Mouse (Mus musculus) kidney, adult 8-10 months (tissue): Measurements from ENCODE around the gene Cd40.
A peak's percentile ranks its signal among the peaks of the same experiment; 100 is the strongest.

ENCODE experiments used
- DNase-seq, 2 experiments: peaks; one replicate each; pipeline ENCODE4 v3.0.0; 2022

The Cd40 gene

DNA sequence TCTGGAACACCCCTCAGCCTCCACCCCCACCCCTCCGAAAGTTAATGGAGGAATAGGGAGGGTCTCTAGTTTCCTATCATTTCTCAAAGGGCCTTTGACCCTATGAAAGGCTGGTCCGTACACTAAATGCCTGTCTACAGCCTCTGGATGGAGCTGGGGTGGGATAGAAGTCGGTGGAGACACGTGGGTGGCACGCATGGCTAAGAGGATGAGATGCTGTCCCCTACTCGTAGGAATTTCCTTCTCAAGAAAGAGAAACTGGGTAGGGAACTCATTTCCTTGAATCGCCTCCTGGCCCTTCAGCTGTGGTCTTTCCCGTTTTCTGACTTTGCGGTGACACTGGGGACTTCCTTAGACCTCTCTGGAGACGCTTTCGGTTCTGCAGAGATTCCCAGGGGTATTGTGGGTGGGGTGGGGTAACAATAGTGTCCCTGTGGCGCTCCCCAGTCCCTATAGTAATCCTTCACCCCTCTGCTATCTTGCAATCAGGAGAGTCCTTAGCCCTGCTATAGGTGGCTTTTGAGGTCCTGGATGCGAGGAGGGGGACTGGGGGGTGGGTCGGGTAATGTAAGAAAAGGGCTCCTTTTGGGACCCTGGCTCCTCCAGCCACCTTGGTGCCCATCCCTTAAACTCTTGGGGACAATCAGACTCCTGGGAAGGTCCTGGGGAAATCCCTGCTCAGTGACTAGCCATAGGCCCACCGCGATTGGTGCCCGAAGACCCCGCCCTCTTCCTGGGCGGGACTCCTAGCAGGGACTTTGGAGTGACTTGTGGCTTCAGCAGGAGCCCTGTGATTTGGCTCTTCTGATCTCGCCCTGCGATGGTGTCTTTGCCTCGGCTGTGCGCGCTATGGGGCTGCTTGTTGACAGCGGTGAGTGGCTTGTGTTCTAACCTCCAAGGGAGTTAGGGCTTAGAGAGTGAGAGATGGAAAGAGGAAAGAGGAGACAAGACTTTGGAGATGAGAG lies at the start of gene Cd40:
Cd40 (plus strand) TSS at position 740 of the 965 bp plus-strand sequence.
- peak; percentile 74 to 75 for DNase-seq

DNA sequence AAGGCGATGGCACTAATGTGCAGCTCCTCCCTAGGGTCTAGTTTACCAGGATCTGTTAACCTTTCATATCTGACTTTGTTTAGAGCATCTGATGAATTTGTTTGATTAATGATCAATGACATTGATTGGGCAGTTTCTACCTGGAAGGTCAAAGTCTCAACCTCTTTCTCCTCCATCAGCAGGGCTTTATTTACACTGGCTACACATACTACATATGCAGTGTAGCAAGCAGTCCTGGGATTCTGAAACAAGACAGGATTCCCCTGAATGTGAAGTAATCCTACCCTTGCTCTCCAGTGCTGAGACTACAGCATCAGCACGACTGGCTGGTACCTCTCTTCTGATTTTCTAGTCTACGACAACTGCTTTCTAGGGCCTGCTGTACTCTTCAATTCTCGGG lies 48.6 kb upstream of the Cd40 start:
- no peak for DNase-seq

DNA sequence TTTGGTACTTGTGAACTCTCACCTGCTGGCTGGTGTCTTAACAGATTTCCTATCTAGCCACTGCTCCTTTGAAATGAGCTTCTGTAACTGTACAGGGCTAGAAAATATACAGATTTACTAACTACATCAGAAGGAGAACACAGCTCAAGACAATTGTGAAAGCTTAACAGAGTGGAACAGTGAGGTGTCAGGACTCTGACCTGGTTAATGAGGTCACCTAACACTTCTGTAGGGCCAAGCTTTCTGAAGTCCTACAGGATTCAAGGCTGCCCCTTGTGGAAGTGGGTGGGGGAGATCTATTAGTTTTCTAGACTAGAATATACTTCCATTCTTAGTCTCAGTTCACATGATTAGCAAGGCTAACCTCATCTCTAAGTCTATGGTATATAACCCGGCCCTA lies 47.4 kb upstream of the Cd40 start:
- DNase-seq: peak; percentile 19 to 24

DNA sequence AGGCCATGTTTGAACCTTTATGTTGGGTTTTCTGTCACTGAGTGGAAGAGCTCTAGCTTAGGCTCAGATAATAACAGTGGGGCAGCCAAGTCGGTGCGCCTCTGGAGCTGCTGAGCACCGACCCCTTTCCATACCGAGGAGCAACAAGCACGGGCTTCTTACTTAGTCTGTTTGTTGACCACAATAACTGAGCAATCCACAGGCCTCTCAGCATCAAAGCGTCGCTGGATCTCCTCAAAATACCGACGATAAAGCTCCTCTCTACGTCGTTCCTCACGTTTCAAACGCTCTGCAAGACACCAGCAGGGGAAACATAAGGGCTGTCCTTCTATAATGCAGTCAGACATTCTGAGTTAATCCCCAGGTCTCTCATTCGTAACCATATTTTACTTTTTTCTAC lies 46.3 kb upstream of the Cd40 start:
- DNase-seq: no peak

DNA sequence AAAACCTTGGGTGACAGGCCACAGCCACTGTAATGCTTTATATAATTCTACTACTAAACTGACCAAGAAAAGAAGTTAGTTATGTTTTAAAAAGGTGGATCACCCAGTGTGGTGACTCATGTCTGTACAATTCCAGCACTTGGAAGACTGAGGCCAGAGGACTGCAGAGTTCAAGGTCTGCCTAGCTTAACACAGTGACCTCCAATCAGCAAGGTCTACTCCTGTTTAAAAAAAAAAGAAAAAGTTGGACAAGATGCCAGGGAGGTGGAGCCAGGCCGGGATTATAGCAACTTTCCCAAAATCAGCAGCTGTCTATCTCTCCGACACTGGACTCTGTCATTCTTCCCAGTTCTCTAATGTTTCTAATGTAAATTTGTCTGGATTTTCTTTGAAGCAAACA lies 45.8 kb upstream of the Cd40 start:
- peak; percentile 67 to 75 for DNase-seq

GRCm38 (mm10) chr2:165010351-165010750 lies 45.1 kb upstream of the Cd40 start:
- no peak for DNase-seq

DNA sequence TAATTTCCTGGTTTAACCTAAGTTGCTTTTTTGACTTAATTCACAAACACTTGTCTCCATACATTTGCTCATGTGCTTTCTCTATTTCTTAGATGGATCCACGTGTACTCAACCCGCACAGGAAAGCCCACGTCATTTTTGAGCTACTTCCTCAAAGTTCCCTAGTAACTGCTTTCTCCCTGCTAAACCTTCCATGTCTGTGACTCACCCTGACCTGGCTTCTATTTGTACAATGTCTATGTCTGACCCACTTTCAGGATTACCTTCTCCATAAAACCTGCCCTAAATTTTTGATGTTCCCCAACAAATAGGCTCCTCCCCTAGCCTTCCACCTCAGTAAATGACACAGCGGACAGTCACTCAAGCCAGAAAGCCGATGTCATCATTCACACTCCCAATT lies 40.5 kb upstream of the Cd40 start:
- no peak for DNase-seq

- no peak for DNase-seq
Observed at GRCm38 (mm10) chr2:165020490-165020889, 34.9 kb upstream of the Cd40 start.

DNA sequence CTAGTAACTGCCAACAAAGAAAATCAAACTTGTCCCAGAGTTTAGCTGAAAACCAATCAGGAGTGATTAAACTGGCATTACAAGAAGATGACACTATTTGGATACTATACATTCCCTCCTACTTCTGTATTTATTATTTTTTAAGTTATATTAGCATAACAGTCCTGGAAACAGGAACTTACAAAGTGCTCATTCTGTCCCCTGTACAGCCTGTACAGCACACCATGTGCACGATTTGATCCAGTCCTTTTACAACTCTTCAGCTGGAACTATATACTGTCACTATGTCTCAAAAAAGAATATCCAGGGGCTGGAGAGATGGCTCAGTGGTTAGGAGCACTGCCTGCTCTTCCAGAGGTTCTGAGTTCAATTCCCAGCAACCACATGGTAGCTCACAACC lies 28.3 kb upstream of the Cd40 start:
- no peak for DNase-seq

- DNase-seq: peak; percentile 22
Observed at GRCm38 (mm10) chr2:165032533-165032932, 22.9 kb upstream of the Cd40 start.

DNA sequence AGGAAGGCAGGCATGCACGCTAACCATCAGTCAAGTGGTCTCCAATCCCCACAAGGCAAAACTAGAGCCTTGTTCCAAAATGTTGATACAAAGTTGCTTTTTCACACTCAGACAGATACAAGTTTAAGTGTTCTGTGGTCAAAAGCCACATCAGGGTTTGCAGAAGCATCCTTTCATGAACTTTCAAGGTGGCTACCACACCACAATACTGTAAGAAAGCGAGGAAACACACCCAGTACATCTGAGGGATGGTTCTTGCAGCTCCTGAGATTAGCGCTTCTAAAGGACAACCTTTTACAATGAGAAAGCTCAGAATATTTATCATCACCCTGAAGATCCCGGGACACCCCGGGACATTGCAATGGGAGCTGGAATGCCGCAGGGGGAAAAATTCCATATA lies 22.1 kb upstream of the Cd40 start:
- no peak for DNase-seq

DNA sequence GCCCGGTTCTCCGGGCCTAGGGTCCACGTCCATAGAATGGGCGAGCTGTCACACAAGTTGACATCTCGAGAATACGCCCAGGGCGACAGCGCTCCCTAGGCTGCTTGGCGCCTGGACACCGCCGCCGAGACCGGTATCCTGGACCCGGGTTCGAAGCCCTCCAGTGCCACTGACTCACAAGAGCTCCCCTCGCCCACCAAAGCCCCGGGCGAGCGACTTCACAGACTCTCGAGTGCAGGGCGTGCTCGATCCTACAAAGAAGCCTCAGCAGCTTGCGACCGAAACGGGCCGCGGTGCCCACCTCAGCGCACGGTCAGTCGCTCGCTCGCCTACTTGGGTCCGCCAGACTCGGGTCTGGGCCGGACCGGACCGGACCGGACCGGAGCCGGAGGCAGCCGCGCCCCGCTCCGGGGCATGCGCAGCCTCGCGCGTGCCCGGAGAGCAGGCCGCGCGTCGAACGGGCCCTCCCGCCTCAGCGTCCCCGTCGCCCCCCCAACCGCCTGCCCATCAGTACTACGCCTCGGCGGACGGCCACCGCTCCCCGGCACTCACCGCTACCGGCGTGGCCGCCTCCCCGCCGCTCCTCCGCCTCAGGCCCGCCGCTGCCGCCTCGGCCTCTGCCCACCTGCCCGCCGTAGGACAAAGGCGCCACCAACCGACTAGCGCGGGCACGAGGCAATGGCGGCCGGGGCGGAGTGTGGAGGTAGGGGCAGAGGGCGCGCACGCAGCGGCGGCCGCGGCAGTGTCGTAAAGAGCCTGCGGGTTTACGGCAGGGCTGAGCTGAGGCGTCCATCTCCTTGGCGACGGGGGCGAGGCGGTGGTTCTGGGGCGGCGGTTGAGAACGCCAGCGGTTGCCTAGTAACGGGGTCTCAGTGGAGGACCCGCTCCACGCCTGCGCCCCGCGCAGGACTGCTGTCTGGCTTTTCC lies 21.0 kb upstream of the Cd40 start, which contains the start of gene Ncoa5:
Ncoa5 (minus strand) TSS at position 737 of the 927 bp plus-strand sequence.
- DNase-seq: peak; percentile 97

GRCm38 (mm10) chr2:165035058-165035431 lies 20.4 kb upstream of the Cd40 start:
- no peak for DNase-seq

GRCm38 (mm10) chr2:165037415-165037814 lies 18.0 kb upstream of the Cd40 start:
- DNase-seq: no peak

DNA sequence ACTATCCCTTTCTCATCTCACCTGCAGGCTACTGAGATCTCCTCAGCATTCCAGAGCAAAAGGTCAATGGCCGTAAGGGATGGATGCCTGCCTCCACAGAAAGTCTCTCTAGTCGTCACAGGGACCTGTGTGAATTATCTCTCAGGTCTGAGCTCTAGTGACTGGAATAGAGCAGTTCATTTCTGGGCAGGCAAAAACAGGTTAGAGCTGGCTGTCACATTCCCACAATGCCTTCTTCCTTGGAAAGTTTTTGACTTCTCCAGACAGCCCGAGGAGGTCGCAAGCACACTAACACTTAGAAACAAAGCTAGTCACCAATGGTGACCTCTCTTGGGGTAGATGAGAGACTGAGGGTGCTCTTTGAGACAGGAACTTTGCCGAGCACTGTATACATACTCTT lies 13.3 kb upstream of the Cd40 start:
- no peak for DNase-seq

DNA sequence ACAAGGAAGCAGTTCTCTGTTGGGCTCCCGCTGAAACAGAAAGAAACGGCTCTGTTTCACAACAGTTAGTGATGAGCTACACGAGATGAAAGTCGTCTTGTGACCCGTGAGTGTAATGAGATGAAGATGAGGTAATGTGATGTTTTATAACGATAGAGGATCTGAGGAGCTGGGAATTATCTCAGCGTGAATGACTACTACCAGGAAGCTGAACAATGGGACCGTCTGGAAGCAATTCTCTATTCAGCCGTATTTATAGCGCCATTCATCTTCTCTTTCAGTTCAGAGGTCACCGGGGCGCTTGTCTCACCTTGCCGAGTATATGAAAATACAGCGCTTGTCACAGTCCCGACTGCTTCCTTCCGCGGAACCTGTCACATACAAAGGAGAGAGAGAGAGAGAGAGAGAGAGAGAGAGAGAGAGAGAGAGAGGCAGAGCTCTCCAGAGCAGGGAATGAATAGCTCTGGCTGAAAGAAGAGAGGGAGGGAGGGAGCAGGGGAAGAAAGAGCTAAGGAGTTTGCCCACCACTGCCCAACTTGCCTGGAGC lies 12.3 kb upstream of the Cd40 start:
- DNase-seq: no peak

DNA sequence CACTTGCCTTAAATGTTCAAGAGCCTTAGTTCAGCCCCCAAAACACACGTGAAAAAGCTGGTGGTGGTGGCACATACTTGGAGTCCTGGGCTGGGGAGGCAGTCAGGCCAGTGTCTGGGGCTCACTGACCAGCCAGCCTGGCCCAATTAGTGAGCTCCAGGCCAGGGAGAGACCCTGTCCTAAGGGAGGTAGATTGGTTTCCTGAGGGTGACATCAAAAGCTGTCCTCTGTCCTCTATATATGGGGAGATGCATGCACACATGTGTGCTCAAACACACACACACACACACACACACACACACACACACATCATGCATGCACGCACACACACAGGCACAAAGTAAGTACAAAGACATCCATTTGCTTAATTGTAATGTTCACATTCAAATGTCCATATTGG lies 11.7 kb upstream of the Cd40 start:
- no peak for DNase-seq

DNA sequence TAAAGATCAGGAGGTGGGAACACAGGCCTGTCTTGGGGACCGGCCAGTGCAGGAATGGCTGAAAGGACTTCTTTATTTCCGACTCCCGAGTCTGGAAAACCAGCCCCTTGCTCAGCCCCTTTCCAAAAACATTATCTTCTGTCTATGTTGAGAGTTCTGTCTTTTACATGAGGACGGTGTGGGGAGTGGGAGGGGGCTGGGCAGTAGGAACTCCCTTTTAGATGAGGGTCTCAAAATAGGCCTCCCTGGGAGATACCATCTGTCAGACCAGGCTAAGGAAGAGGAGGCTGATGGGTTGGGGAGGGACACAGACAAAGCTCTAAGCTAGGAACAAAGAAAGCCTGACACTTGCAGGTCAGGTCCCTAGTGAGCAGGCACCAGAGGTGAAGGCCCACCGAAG lies 6.4 kb upstream of the Cd40 start:
- no peak for DNase-seq

GRCm38 (mm10) chr2:165050826-165051548 lies 4.4 kb upstream of the Cd40 start:
- DNase-seq: no peak

DNA sequence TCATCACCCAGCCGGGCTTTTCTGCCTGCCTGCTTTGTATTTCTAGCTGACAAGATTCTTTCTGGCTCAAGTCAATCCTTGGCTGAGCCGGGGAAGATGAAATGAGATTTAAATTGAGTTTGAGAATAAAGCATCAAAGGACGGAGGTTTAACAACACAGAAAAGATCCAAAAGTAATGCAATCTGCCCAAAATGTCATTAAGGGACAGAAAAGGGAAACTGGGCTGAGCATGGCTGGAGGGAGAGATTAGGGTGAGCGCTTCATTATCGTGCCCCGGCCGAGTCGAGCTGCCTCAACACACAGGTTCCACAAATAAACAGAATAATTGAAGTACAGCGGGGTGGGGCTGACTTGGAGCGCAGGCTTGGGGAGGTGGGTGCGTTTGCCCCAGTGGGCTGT lies 3.9 kb upstream of the Cd40 start:
- DNase-seq: no peak

DNA sequence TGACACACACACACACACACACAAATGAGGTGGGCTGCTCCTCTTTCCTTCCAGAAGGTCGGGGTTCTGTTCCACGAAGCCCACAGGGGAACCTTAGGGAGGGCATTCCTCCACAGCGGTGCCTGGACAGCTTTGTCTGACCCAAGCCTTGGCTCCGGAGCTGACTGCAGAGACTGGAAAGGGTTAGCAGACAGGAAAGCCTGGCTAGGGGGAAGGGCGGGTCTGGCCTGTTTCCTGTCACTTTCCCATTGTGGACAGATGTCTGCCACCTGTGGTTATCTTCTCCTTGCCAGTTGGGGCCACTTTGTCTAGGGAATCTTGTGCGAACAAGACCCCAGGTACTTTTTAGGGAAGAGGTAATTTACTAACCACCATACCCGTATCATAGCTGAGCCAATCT lies 478 bp downstream of the Cd40 start:
- DNase-seq: peak in 1 of 2 experiments; percentile 23

DNA sequence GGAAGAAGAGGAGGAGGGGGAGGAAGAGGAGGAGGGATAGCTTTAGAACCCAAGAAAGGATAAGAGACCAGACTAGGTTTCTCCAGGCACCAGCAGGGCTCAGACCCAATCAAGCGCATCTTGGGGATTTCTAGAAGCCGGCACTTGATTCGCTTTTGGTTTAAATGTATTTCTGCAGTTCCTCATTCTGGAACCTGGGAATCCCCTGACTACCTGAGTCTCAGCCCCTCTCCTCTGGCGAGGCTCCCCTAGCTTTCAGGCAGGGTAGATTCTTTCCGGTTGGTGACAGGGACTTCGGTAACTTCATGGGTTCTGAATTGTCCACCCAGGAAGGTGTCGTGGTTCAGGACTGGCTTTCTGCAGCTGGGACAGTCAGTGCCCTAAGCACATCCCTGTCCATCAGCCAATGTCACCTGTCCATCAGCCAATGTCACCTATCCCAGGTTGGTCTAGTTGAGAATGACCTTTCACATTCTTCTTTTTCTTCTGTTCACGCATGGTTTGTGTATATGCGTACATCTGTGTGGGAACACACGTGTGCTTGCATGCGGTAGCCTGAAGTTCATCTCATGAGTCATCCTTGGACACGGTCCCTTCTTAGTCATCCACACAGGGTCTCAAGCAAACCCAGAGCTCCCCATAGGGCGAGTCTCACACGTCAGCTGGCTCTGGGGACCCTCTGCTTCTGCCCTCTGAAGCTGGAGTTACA lies 1.1 kb downstream of the Cd40 start:
- DNase-seq: no peak
